Mouse (Mus musculus) hindbrain, embryonic 13.5 days (tissue): ENCODE measurements around the gene Tnpo2. TPM values are rescaled to one million over a fixed set of nuclear protein-coding genes. Genes with fewer than 3 reads are reported as not detected.

Experiments used
- ATAC-seq: fragments of 200-750 bp; cut with Nextera tagmentation; 2 replicates; pipeline ENCODE4 v1.8.0; 2017; ENCODE audit warnings: moderate TSS enrichment; ENCODE audit not compliant: low FRiP score
- H3K27ac ChIP-seq: fragments of 300-500 bp; sonication (generic); 2 replicates; pipeline ENCODE4 v1.5.1; 2015; ENCODE audit warnings: inconsistent platforms, mild to moderate bottlenecking, moderate library complexity
- H3K27me3 ChIP-seq: fragments of 300-500 bp; sonication (generic); 2 replicates; pipeline ENCODE4 v1.6.1; 2015; ENCODE audit warnings: mild to moderate bottlenecking, inconsistent platforms
- H3K36me3 ChIP-seq: fragments of 300-500 bp; sonication (generic); 2 replicates; pipeline ENCODE4 v1.6.1; 2015; ENCODE audit warnings: mild to moderate bottlenecking, inconsistent platforms
- H3K4me1 ChIP-seq: fragments of 300-500 bp; sonication (generic); replicated peaks from 2 replicates; pipeline ENCODE4 v1.6.1; 2015; ENCODE audit warnings: inconsistent platforms
- H3K4me2 ChIP-seq: fragments of 300-500 bp; sonication (generic); 2 replicates; pipeline ENCODE4 v1.6.1; 2015; ENCODE audit warnings: inconsistent platforms, mild to moderate bottlenecking, moderate library complexity
- H3K4me3 ChIP-seq: fragments of 300-500 bp; sonication (generic); 2 replicates; pipeline ENCODE4 v1.5.1; 2015; ENCODE audit warnings: mild to moderate bottlenecking, inconsistent platforms
- H3K9ac ChIP-seq: fragments of 300-500 bp; sonication (generic); 2 replicates; pipeline ENCODE4 v1.6.1; 2015; ENCODE audit warnings: mild to moderate bottlenecking, inconsistent platforms
- H3K9me3 ChIP-seq: fragments of 300-500 bp; sonication (generic); 2 replicates; pipeline ENCODE4 v1.6.1; 2016; ENCODE audit warnings: inconsistent platforms
- WGBS: fragments of 180-500 bp; shearing (Covaris S2); methylation state at CpG from one replicate; pipeline ENCODE4 v1.1.7; 2015; 5-methylcytosine and 5-hydroxymethylcytosine counted together
- polyA plus RNA-seq: library from polyadenylated mRNA; unstranded; fragments of >200 nt; fragmentation: Nextera tagmentation; extraction: Ambion mirVana; gene quantifications from 2 replicates; pipeline ENCODE4 v1.2.1, GENCODE M21; 2015

Gene Tnpo2
- polyA plus RNA-seq, 1 experiment from 2014 or later, result 48.8 TPM

DNA sequence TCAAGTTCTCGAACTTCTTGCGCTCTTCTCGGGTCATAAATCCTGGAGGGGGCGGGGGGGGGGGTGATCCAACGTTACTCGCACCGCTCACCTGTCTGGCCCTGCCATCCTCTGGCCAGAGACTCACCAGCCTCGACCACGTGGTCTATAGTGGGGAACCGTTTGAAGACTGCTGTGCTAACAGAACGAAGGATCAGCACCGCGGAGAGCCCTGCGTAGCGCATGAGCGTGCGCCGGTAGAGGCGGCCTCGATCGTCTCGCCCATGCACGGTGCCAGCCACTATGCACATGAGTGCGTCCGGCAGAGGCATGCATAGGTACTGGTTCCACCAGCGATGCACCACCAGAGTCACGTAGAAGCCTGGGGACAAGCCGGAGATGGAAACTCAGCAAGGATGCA lies 25.5 kb upstream of the Tnpo2 start:
- Histone ChIP-seq H3K4me1 (peaks cover 6% of the 10 kb centered on the region), H3K4me3 (no peak overlapping the region), H3K36me3 (no peaks in the 10 kb centered on the region), H3K9ac (peak overlapping the region; percentile 46; the same call in 1 of the 2 replicates), H3K4me2 (no peak overlapping the region), H3K27ac (no peak overlapping the region), H3K27me3 (peaks cover 78% of the 10 kb centered on the region), H3K9me3 (no peaks in the 10 kb centered on the region)
- WGBS, result 18% methylated on average over 28 of the region's 28 CpGs
- no peak for ATAC-seq

DNA sequence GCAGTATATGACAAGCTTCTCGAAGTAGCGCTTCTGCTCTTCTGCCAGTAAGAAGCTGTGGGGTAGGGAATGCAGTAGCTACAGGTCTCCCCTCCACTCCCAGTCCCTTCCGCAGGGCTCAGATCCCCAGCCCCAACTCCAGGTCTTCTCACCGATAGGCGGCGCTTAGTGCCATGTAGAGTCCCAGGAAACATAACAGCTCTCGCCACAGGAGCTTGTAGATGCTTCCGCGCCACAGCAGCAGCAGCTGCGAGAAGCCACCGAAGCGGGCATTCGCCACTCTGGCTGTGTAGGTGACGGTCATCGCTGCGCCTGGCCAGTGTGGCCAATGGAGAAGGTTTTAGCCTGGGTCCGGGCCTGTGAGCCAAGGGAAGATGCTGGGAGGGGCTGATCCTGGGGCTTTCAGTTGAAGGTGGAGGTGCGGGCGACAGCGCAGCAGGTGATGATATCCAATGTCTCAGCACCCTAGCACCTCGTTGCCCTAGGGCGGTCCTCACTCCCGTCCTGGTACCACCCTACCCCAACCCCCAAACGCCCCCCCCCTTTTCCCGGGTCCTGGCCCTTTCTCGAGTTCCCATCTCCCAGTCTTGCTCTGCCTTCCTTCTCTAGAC lies 23.4 kb upstream of the Tnpo2 start:
- Histone ChIP-seq H3K27ac (no peak overlapping the region), H3K36me3 (peaks cover 14% of the 10 kb centered on the region), H3K9ac (peak overlapping the region; percentile 67), H3K9me3 (no peaks in the 10 kb centered on the region), H3K4me2 (peak overlapping the region; percentile 66), H3K27me3 (peaks cover 60% of the 10 kb centered on the region), H3K4me3 (peak overlapping the region; percentile 38), H3K4me1 (peaks cover 6% of the 10 kb centered on the region)
- peak; percentile 80 for ATAC-seq
- 5% methylated on average over 25 of the region's 26 CpGs for WGBS

DNA sequence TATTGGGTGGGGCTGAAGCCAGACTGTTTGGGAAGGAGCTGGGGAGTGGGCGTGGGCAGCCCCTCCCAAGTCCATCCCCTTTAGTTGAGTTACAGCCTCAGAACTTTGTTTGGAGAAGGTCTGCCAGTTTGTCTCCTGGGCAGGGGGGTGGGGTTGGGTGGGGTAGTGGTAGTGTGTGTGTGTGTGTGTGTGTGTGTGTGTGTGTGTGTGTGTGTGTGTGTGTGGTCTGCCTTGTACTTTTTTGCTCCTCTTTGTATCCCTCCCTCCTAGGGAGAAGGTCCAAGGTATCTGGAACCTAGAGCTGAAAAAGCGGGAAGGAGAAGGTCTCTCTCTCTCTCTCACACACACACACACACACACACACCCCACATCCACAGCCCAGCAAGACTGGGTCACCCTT lies 22.3 kb upstream of the Tnpo2 start, which contains the start of gene Best2:
TSS of gene Best2 (minus strand) at position 101 of the 400 bp plus-strand sequence.
- WGBS, result 70% methylated on average over 1 of the region's 2 CpGs
- H3K4me2 ChIP-seq, result peak within 1 kb of the TSS; percentile 66
- no peaks in the 10 kb centered on the region for H3K9me3 ChIP-seq
- no peak for ATAC-seq
- no peak within 1 kb of the TSS for H3K27ac ChIP-seq
- peaks cover 25% of the 10 kb centered on the region for H3K36me3 ChIP-seq
- H3K9ac ChIP-seq, result peak within 1 kb of the TSS; percentile 67
- peak within 1 kb of the TSS; percentile 38 for H3K4me3 ChIP-seq
- peaks cover 49% of the 10 kb centered on the region for H3K27me3 ChIP-seq
- peaks cover 6% of the 10 kb centered on the region for H3K4me1 ChIP-seq

DNA sequence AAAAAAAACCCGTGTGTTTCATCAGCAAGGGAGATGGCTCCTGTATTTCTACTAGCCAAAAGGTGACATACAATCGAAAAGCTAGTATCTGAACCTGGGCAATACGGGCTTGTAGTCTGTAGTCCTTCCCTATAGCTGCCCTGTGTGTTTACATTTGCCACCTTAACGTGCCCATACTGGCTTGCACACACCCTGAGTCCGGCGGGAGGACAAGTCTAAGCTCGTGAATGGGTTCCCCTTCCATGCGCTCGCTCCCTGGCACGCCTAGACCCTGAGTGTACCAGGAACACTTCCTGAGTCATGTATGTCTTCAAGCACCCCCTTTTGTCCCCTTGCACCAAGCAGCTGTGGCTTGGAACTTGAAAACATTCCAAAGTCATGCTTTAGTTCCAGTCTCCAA lies 20.0 kb upstream of the Tnpo2 start:
- H3K9ac ChIP-seq, result no peak overlapping the region
- peaks cover 6% of the 10 kb centered on the region for H3K4me1 ChIP-seq
- no peak for ATAC-seq
- H3K9me3 ChIP-seq, result no peaks in the 10 kb centered on the region
- 77% methylated on average over 10 of the region's 10 CpGs for WGBS
- peaks cover 33% of the 10 kb centered on the region for H3K27me3 ChIP-seq
- H3K4me3 ChIP-seq, result no peak overlapping the region
- no peak overlapping the region for H3K27ac ChIP-seq
- peaks cover 48% of the 10 kb centered on the region for H3K36me3 ChIP-seq
- H3K4me2 ChIP-seq, result no peak overlapping the region

DNA sequence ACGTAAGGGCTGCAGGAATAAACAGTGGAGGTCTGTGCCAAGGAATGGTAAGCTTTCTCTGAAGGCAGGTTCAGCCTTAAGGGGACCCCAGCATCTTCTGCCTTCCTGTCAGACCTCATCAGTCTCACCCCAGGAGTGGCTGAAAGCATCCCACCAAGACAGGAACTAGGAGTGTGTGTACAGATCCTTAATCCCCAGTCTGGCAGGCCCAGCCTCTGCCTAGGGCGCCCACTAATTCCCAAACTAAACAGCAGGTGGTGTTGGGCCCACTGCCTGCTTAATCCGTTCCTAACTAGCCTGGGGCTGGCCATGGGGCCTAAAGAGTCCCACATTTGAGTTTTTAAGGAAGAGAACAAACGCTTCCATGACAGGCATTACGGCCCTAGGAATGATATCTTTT lies 19.5 kb upstream of the Tnpo2 start:
- Histone ChIP-seq H3K4me2 (no peak overlapping the region), H3K4me1 (peaks cover 6% of the 10 kb centered on the region), H3K36me3 (peaks cover 53% of the 10 kb centered on the region), H3K9ac (no peak overlapping the region; the same call in 1 of the 2 replicates), H3K9me3 (no peaks in the 10 kb centered on the region), H3K4me3 (no peak overlapping the region), H3K27ac (no peak overlapping the region), H3K27me3 (peaks cover 29% of the 10 kb centered on the region)
- WGBS, result 50% methylated on average over 5 of the region's 5 CpGs
- no peak for ATAC-seq

DNA sequence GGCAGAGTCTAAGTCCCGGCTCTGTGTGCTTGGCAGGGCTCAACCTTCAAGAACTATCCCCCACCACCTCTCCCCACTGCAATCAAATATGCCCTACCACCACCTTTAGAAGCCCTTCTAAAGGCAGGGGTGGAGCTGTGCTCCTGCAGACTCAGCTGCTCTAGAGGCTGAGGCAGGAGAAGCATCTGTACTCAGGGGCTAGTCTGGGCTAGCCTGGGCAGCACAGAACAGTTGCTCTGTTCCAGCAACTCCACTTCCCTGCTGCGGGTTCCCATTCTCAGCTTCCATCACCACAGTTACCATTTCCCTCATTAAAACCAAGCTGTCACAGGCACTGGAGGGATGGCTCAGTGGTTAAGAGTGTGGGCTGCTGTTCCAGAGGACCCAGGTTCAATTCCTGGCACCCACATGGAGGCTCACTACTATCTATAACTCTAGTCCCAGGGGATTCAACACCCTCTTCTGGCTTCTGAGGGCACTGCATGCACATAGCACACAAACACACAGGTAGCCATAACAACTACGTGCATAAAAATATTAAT lies 15.1 kb upstream of the Tnpo2 start:
- H3K4me2 ChIP-seq, result no peak overlapping the region
- H3K9ac ChIP-seq, result no peak overlapping the region
- WGBS, result 98% methylated on average over 3 of the region's 3 CpGs
- H3K27me3 ChIP-seq, result no peaks in the 10 kb centered on the region
- ATAC-seq, result no peak
- peaks cover 24% of the 10 kb centered on the region for H3K4me1 ChIP-seq
- H3K27ac ChIP-seq, result no peak overlapping the region
- H3K36me3 ChIP-seq, result peaks cover 70% of the 10 kb centered on the region
- H3K9me3 ChIP-seq, result no peaks in the 10 kb centered on the region
- no peak overlapping the region for H3K4me3 ChIP-seq

DNA sequence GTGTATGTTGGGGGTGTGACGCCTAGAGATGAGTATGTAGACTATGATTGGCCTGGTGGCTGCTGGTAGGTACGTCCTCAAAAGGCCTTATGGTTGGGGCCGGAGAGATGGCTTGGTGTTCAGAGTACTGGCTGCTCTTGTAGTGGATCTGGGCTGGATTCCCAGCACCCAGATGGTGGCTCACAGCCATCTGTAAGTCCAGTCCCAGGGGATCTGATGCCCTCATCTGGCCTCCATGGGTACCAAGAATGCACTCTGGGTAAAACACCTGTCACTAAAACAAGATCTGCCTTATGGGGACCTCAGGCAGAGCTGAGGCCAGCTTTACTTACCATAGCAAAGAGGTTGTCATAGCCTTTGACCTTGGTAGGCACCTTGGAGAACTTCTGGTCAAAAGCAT lies 12.9 kb upstream of the Tnpo2 start:
- Histone ChIP-seq H3K27ac (no peak overlapping the region), H3K36me3 (peaks cover 51% of the 10 kb centered on the region), H3K27me3 (no peaks in the 10 kb centered on the region), H3K4me3 (peak overlapping the region; percentile 91; the same call in 1 of the 2 replicates), H3K9me3 (no peaks in the 10 kb centered on the region), H3K4me1 (peaks cover 36% of the 10 kb centered on the region), H3K4me2 (peak overlapping the region; percentile 92), H3K9ac (peak overlapping the region; percentile 86; the same call in 1 of the 2 replicates)
- WGBS, result 99% methylated on average over 3 of the region's 3 CpGs
- no peak for ATAC-seq

DNA sequence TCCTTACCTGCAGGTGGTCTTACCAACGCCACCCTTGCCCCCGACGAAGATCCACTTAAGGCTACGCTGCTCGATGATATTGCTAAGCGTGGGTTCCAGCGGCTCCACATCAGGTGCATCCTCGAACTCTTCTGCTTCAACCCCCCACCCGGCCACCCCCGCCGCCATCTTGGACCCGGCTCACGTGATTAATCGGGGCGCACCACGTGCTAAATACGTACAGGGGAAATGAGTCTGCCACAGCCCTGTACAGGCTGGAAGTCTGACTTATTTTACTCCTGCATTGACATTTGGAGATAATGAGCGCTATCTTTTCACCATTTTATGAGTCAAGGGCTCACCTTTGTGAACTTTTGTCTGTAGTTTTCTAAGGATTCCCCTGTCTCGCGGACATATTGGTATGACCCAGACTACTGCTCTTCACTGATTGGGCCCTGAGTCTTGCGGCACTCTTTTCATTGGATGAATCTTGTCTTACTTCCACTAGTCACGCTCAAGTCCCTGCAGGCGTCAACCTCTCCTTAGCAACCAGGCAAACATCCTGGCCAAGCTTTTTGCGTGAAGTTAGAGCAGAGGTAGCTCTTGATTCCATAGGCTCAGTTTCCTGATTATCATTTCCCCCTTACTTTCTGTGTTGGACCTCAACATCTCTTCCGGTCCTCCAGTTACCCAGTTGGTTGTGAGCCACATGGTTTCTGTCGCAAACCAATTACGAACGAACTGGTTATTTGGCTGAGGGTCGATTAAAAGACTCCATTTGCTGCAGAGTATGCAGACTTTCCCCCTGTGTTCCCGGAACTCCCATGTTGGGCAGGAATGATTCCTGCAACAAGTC lies 11.4 kb upstream of the Tnpo2 start, which contains the start of gene Asna1:
TSS of gene Asna1 (minus strand) at position 184 of the 835 bp plus-strand sequence.
- ATAC-seq, result peak; percentile 88
- WGBS, result 7% methylated on average over 30 of the region's 30 CpGs

DNA sequence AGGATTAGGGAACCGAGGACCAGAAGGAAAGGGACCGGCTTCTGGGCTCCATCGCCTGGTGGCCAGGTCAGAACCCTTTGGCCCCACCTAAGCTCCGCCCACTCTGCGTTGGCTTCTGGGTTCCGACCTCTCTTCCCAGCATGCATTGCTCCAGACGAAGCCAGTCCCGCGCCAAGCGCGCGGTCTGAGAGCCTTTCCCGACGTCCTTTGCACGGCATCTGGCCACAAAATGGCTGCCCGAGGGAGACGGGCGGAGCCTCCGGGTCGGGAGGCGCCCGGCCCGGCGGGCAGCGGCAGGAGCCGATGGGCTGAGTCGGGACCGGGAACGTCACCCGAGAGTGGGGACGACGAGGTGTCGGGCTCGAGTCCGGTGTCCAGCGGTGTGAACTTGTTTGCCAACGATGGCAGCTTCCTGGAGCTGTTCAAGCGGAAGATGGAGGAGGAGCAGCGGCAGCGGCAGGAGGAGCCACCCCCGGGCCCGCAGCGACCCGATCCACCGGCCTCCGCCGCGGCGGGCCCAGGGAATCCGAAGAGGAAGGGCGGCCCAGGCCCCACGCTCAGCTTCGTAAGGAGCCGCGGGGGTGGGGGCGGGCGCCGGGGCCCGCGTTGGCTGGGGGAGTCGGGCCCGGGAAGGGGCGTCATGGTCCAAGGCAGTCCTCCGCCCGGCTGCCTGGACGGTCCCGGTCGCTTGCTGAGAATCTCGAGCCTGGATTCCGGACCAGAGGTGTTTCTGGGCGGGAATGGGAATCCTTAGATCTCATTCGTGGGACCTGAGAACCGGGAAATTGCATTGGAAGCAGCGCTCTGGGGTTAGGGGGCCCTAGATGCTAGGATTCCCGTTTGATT lies 9.8 kb upstream of the Tnpo2 start, which contains the start of gene Trir:
TSS of gene Trir (plus strand) at position 154 of the 846 bp plus-strand sequence.
- peak; percentile 74 for ATAC-seq
- WGBS, result 1% methylated on average over 72 of the region's 75 CpGs
- H3K4me2 ChIP-seq, result peak within 1 kb of the TSS; percentile 92

More for the DNA sequence above, 11.4 kb upstream of the Tnpo2 start, which contains the start of gene Asna1:
- H3K27ac ChIP-seq, result peak within 1 kb of the TSS; percentile 93
- peaks cover 50% of the 10 kb centered on the region for H3K36me3 ChIP-seq
- no peaks in the 10 kb centered on the region for H3K9me3 ChIP-seq
- H3K9ac ChIP-seq, result peak within 1 kb of the TSS; percentile 86
- H3K4me1 ChIP-seq, result peaks cover 41% of the 10 kb centered on the region
- no peaks in the 10 kb centered on the region for H3K27me3 ChIP-seq
- peak within 1 kb of the TSS; percentile 92 for H3K4me2 ChIP-seq
- peak within 1 kb of the TSS; percentile 91 for H3K4me3 ChIP-seq

DNA sequence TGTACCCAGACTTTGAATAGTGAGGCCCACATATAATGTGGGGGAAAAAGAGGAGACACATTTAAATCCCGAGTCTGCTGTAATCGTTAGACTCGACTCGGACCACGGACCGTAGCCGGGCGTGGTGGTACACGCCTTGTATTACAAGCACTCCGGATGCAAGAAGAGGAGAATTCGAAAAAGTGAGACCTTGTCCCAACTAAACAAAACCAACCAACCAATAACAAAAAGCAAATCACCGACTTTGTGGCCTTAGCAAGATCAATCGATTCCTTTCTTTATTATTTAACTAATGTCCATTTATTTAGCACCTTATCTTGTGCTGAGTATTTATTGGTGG lies 9.2 kb upstream of the Tnpo2 start:
- Histone ChIP-seq H3K27me3 (no peaks in the 10 kb centered on the region), H3K4me2 (peak overlapping the region; percentile 92), H3K4me1 (peaks cover 41% of the 10 kb centered on the region), H3K4me3 (peak overlapping the region; percentile 87), H3K36me3 (peaks cover 47% of the 10 kb centered on the region), H3K27ac (peak overlapping the region; percentile 93), H3K9me3 (no peaks in the 10 kb centered on the region), H3K9ac (peak overlapping the region; percentile 100)
- 2% methylated on average over 13 of the region's 13 CpGs for WGBS
- ATAC-seq, result no peak

More for the DNA sequence above, 9.8 kb upstream of the Tnpo2 start, which contains the start of gene Trir:
- peaks cover 41% of the 10 kb centered on the region for H3K4me1 ChIP-seq
- peak within 1 kb of the TSS; percentile 91 for H3K4me3 ChIP-seq
- peaks cover 47% of the 10 kb centered on the region for H3K36me3 ChIP-seq
- no peaks in the 10 kb centered on the region for H3K27me3 ChIP-seq
- peak within 1 kb of the TSS; percentile 100 for H3K9ac ChIP-seq
- peak within 1 kb of the TSS; percentile 93 for H3K27ac ChIP-seq
- H3K9me3 ChIP-seq, result no peaks in the 10 kb centered on the region

DNA sequence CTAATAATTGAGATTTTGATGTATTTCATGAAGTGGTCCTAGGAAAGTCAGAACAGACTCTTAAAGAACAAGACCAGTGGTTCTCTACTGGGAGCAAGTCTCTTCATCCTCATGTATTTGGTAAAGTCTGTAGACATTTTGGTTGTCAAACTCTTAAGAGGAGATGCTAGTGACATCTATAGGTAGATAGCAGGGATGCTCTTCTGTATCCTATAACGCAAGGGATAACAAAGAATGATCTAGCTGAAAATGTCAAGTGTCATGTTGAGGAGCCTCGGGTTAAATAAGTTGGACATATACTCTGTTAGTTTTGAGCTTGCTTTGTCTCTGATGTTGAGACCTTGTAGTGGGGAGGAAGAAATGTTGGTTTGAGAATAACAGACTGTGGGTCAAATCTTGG lies 8.8 kb upstream of the Tnpo2 start:
- 19% methylated on average over 2 of the region's 2 CpGs for WGBS
- H3K27ac ChIP-seq, result no peak overlapping the region
- H3K9me3 ChIP-seq, result no peaks in the 10 kb centered on the region
- peaks cover 41% of the 10 kb centered on the region for H3K4me1 ChIP-seq
- peak overlapping the region; percentile 87 for H3K4me3 ChIP-seq
- no peak for ATAC-seq
- peaks cover 46% of the 10 kb centered on the region for H3K36me3 ChIP-seq
- H3K9ac ChIP-seq, result peak overlapping the region; percentile 100
- no peaks in the 10 kb centered on the region for H3K27me3 ChIP-seq
- peak overlapping the region; percentile 92 for H3K4me2 ChIP-seq
